Mouse (Mus musculus) lung, postnatal 0 days (tissue): Measurements from ENCODE around the gene Adamtsl5. TPM values are rescaled to one million over a fixed set of nuclear protein-coding genes. Genes with fewer than 3 reads are reported as not detected.
A peak's percentile ranks its signal among the peaks of the same experiment; 100 is the strongest.

Source experiments
- ATAC-seq: fragments of 200-750 bp; cut with Nextera tagmentation; 2 replicates; pipeline ENCODE4 v1.8.0; 2017; ENCODE audit warnings: moderate library complexity
- DNase-seq: peaks from one replicate; pipeline ENCODE4 v3.0.0-alpha.2; 2016; ENCODE audit warnings: low spot score
- H3K27ac ChIP-seq: fragments of 300-500 bp; sonication (generic); 2 replicates; pipeline ENCODE4 v1.5.1; 2014; ENCODE audit warnings: antibody characterized with exemption, mild to moderate bottlenecking, low read length, mixed read lengths
- H3K27me3 ChIP-seq: fragments of 300-500 bp; sonication (generic); replicated peaks from 2 replicates; pipeline ENCODE4 v1.6.1; 2014; ENCODE audit warnings: low read length, mixed read lengths; ENCODE audit not compliant: insufficient read depth
- H3K36me3 ChIP-seq: fragments of 300-500 bp; sonication (generic); 2 replicates; pipeline ENCODE4 v1.6.1; 2014; ENCODE audit warnings: low read length, mixed read lengths; ENCODE audit not compliant: insufficient read depth
- H3K4me1 ChIP-seq: fragments of 300-500 bp; sonication (generic); 2 replicates; pipeline ENCODE4 v1.6.1; 2014; ENCODE audit warnings: antibody characterized with exemption, low read depth, low read length, mixed read lengths; ENCODE audit not compliant: insufficient read depth
- H3K4me2 ChIP-seq: fragments of 300-500 bp; sonication (generic); replicated peaks from 2 replicates; pipeline ENCODE4 v1.6.1; 2014; ENCODE audit warnings: low read depth, mild to moderate bottlenecking, low read length, moderate library complexity, mixed read lengths
- H3K4me3 ChIP-seq: fragments of 300-500 bp; sonication (generic); 2 replicates; pipeline ENCODE4 v1.5.1; 2014; ENCODE audit warnings: low read depth, low read length
- H3K9ac ChIP-seq: fragments of 300-500 bp; sonication (generic); replicated peaks from 2 replicates; pipeline ENCODE4 v1.6.1; 2014; ENCODE audit warnings: low read depth, mild to moderate bottlenecking
- H3K9me3 ChIP-seq: fragments of 300-500 bp; sonication (generic); 2 replicates; pipeline ENCODE4 v1.6.1; 2016; ENCODE audit warnings: low read length, mixed read lengths
- CTCF ChIP-seq: IDR thresholded peaks from 2 replicates; pipeline ENCODE4 v1.5.1; 2016; ENCODE audit warnings: antibody characterized with exemption, mild to moderate bottlenecking
- EP300 ChIP-seq: IDR thresholded peaks from 2 replicates; pipeline ENCODE4 v1.6.1; 2016; ENCODE audit warnings: antibody characterized with exemption, mild to moderate bottlenecking, control low read depth
- WGBS: fragments of 180-500 bp; shearing (Covaris S2); extraction: QIAGEN DNeasy Blood & Tissue Kit; methylation state at CpG from one replicate; pipeline ENCODE4 v1.1.7; 2014; 5-methylcytosine and 5-hydroxymethylcytosine counted together
- polyA plus RNA-seq: library from polyadenylated mRNA; unstranded; fragments of >200 nt; fragmentation: Nextera tagmentation; extraction: Ambion mirVana; gene quantifications from 2 replicates; pipeline ENCODE4 v1.2.1, GENCODE M21; 2015

The Adamtsl5 gene
- polyA plus RNA-seq, 1 experiment from 2014 or later, result 6.4 TPM

DNA sequence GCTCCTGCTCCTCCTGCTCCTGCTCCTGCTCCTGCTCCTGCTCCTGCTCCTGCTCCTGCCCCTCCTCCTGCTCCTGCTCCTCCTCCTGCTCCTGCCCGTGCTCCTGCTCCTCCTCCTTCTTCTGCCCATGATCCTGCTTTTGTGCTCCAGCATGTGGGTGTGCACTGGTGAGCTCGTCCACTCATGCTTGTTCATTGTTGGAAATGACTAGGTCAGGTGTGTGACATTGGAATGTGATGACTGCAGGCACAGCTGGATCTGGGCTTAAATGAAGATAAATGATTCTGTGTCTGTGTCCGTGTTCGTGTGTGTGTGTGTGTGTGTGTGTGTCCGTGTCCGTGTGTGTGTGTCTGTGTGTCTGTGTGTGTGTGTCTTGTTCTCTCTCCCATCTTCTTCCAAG is 20.2 kb upstream of the Adamtsl5 start:
- WGBS, result 84% methylated on average over 6 of the region's 6 CpGs
- H3K4me2 ChIP-seq, result no peak overlapping the region
- no peaks in the 10 kb centered on the region for H3K36me3 ChIP-seq
- TF ChIP-seq EP300, result no peak
- TF ChIP-seq CTCF, result no peak
- no peak overlapping the region for H3K27ac ChIP-seq
- no peak overlapping the region for H3K4me3 ChIP-seq
- no peaks in the 10 kb centered on the region for H3K9me3 ChIP-seq
- no peaks in the 10 kb centered on the region for H3K4me1 ChIP-seq
- H3K9ac ChIP-seq, result no peak overlapping the region
- DNase-seq, result no peak
- H3K27me3 ChIP-seq, result no peaks in the 10 kb centered on the region
- no peak for ATAC-seq

GRCm38 (mm10) chr10:80367954-80368353 is 19.7 kb upstream of the Adamtsl5 start:
- 37% methylated on average over 5 of the region's 5 CpGs for WGBS

DNA sequence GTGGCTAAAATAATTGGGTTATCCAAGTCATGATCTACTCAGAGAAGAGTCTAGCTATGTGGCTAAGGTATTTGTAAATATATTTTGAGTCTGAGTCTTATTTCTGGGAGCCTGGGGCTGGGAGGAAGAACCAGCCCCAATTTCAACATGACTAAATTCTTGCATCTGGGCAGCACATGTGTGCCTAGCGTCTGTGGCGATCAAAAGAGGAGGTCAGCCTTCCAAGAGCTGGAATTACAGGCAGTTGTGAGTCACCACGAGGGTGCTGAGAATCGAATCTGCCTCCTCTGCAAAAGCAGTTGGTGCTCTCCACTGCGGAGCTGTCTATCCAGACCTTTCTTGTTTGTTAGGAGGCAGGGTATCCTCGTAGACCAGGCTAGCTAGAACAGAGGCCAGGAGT is 17.5 kb upstream of the Adamtsl5 start:
- Histone ChIP-seq H3K4me1 (no peaks in the 10 kb centered on the region), H3K27me3 (no peaks in the 10 kb centered on the region), H3K4me2 (no peak overlapping the region), H3K9me3 (no peaks in the 10 kb centered on the region), H3K4me3 (no peak overlapping the region), H3K27ac (no peak overlapping the region), H3K9ac (no peak overlapping the region), H3K36me3 (no peaks in the 10 kb centered on the region)
- 63% methylated on average over 6 of the region's 6 CpGs for WGBS
- no peak for ATAC-seq
- no peak for TF ChIP-seq EP300
- TF ChIP-seq CTCF, result no peak
- no peak for DNase-seq

More at GRCm38 (mm10) chr10:80367954-80368353, 19.7 kb upstream of the Adamtsl5 start:
- no peaks in the 10 kb centered on the region for H3K9me3 ChIP-seq
- ATAC-seq (no peak), DNase-seq (no peak)
- H3K4me2 ChIP-seq, result no peak overlapping the region
- no peaks in the 10 kb centered on the region for H3K36me3 ChIP-seq
- no peaks in the 10 kb centered on the region for H3K4me1 ChIP-seq
- no peak for TF ChIP-seq CTCF
- no peak for TF ChIP-seq EP300
- no peaks in the 10 kb centered on the region for H3K27me3 ChIP-seq
- no peak overlapping the region for H3K4me3 ChIP-seq
- H3K9ac ChIP-seq, result no peak overlapping the region
- H3K27ac ChIP-seq, result no peak overlapping the region

- Histone ChIP-seq H3K4me2 (no peak overlapping the region), H3K4me1 (no peaks in the 10 kb centered on the region), H3K4me3 (no peak overlapping the region), H3K27ac (no peak overlapping the region), H3K9ac (no peak overlapping the region), H3K27me3 (0 out of 2 replicates have a peak, but pooled peaks cover under 1% of the 10 kb centered on the region), H3K9me3 (no peaks in the 10 kb centered on the region), H3K36me3 (no peaks in the 10 kb centered on the region)
- 43% methylated on average over 6 of the region's 6 CpGs for WGBS
- ATAC-seq (no peak), DNase-seq (no peak)
- TF ChIP-seq CTCF, result no peak
- TF ChIP-seq EP300, result no peak
Measured at GRCm38 (mm10) chr10:80363734-80364133, 15.5 kb upstream of the Adamtsl5 start.

GRCm38 (mm10) chr10:80357994-80358639 is 9.9 kb upstream of the Adamtsl5 start:
- TF ChIP-seq CTCF (peak; percentile 41; the same call in 1 of the 2 replicates), EP300 (no peak)
- Histone ChIP-seq H3K4me3 (no peak overlapping the region), H3K27me3 (peaks cover 41% of the 10 kb centered on the region), H3K36me3 (no peaks in the 10 kb centered on the region), H3K9ac (no peak overlapping the region), H3K27ac (no peak overlapping the region), H3K4me2 (peak overlapping the region; percentile 39), H3K4me1 (no peaks in the 10 kb centered on the region), H3K9me3 (no peaks in the 10 kb centered on the region)
- ATAC-seq (peak; percentile 75), DNase-seq (peak; percentile 52)
- WGBS, result 7% methylated on average over 29 of the region's 31 CpGs

DNA sequence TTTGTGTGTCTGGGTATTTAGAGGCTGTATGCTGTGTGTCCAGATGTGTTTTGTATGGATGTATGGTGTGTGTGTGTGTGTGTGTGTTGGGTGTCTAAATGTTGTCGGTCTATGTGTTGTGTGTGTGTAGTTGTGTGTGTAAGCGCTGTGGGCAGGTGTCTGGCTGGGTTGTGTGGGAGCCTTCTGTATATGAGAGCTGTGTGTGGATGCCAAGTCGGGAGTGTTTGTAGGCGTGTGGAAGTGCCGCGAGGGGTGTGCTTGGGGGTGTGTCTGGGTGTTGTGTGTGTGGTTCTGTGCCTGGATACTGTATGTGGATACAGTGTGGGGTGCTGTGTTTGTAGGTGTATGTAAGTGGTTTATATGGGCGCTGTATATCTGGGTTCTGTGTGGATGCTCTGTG is 9.1 kb upstream of the Adamtsl5 start:
- Histone ChIP-seq H3K4me1 (no peaks in the 10 kb centered on the region), H3K27ac (no peak overlapping the region), H3K4me3 (no peak overlapping the region), H3K4me2 (peak overlapping the region; percentile 39), H3K36me3 (no peaks in the 10 kb centered on the region), H3K27me3 (peaks cover 41% of the 10 kb centered on the region), H3K9ac (no peak overlapping the region), H3K9me3 (no peaks in the 10 kb centered on the region)
- WGBS, result 28% methylated on average over 7 of the region's 7 CpGs
- ATAC-seq (no peak), DNase-seq (no peak)
- TF ChIP-seq CTCF (no peak), EP300 (no peak)
